Mouse (Mus musculus): Measurements from ENCODE around the gene Col1a1. TPM values are rescaled to one million over a fixed set of nuclear protein-coding genes. Genes with fewer than 3 reads are reported as not detected.

Col1a1 gene
- polyA plus RNA-seq, 1 experiment from 2014 or later, result 64.7 TPM

GRCm38 (mm10) chr11:94930151-94930550, 5.9 kb upstream of the Col1a1 start:
- Histone ChIP-seq H3K4me2 (ENCODE audit: low read length) (no peak overlapping the region), H3K36me3 (ENCODE audit: control insufficient read depth, insufficient read depth, low read length) (no peaks in the 10 kb centered on the region), H3K9me3 (ENCODE audit: control insufficient read depth, low read length) (no peaks in the 10 kb centered on the region), H3K27me3 (ENCODE audit: control insufficient read depth, insufficient read depth, low read length) (no peaks in the 10 kb centered on the region; the same call in 1 of the 2 replicates), H3K9ac (replicated peaks; ENCODE audit: low read length) (no peak overlapping the region), H3K27ac (replicated peaks; ENCODE audit: low read depth, low read length) (no peak overlapping the region), H3K4me3 (replicated peaks; ENCODE audit: low read depth, low read length) (no peak overlapping the region), H3K4me1 (ENCODE audit: control insufficient read depth, insufficient read depth, low read length) (peaks cover 6% of the 10 kb centered on the region; the same call in 1 of the 2 replicates)
- ATAC-seq (ENCODE audit: low FRiP score, low TSS enrichment), result no peak
- WGBS, result 58% methylated on average over 4 of the region's 4 CpGs
- no peak for DNase-seq

DNA sequence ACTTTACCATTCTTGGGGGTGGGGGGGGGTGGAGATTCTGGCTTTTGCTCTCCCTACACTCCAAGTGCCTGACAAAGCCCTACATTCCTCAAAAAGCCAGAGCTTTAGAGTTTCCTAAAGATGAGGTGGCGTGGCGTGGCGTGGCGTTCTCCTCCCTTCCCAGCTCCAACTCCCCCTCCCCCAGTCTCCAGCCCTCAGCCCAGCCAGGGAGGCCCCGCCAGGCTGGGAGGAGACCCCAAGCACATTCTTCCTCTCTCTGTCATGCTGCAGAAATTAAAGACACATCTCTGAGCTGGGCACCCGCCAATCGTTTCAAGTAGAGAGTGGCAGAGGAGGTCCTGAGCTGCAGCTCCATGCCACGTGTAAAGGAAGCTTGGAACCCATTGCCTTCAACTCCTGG, 2.4 kb upstream of the Col1a1 start:
- peaks cover 28% of the 10 kb centered on the region for H3K27me3 ChIP-seq (ENCODE audit: control insufficient read depth, insufficient read depth, low read length)
- ATAC-seq (ENCODE audit: low FRiP score, low TSS enrichment), result no peak

DNA sequence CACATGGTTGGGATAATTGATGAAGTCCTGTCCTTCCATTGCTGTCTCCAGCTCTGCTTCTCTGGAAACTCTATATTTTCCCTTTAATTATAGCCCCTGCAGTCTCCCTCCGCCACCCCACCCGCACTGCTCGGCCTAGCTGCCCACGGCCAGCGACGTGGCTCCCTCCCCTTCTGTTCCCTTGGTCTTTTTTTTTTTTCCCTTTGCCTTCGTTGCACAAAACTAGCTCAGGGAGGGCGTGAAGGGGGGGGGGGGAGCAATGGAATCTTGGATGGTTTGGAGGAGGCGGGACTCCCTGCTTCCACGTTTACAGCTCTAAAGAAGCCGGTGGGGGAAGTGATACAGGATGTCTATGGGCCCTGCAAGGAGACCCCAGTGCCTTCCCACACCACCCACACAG, 1.5 kb upstream of the Col1a1 start:
- DNase-seq, result no peak
- Histone ChIP-seq H3K4me2 (ENCODE audit: low read length) (no peak overlapping the region), H3K27me3 (ENCODE audit: control insufficient read depth, insufficient read depth, low read length) (peaks cover 34% of the 10 kb centered on the region), H3K9me3 (ENCODE audit: control insufficient read depth, low read length) (no peaks in the 10 kb centered on the region), H3K9ac (replicated peaks; ENCODE audit: low read length) (no peak overlapping the region), H3K4me3 (replicated peaks; ENCODE audit: low read depth, low read length) (no peak overlapping the region), H3K27ac (replicated peaks; ENCODE audit: low read depth, low read length) (no peak overlapping the region), H3K36me3 (ENCODE audit: control insufficient read depth, insufficient read depth, low read length) (no peaks in the 10 kb centered on the region), H3K4me1 (ENCODE audit: control insufficient read depth, insufficient read depth, low read length) (peaks cover 9% of the 10 kb centered on the region; the same call in 1 of the 2 replicates)
- 31% methylated on average over 11 of the region's 11 CpGs for WGBS
- ATAC-seq (ENCODE audit: low FRiP score, low TSS enrichment), result no peak

More for the DNA sequence above, 2.4 kb upstream of the Col1a1 start:
- H3K27ac ChIP-seq (replicated peaks; ENCODE audit: low read depth, low read length), result no peak overlapping the region
- no peaks in the 10 kb centered on the region for H3K36me3 ChIP-seq (ENCODE audit: control insufficient read depth, insufficient read depth, low read length)
- H3K4me3 ChIP-seq (replicated peaks; ENCODE audit: low read depth, low read length), result no peak overlapping the region
- H3K9ac ChIP-seq (replicated peaks; ENCODE audit: low read length), result no peak overlapping the region
- no peak overlapping the region for H3K4me2 ChIP-seq (ENCODE audit: low read length)
- no peak for DNase-seq
- no peaks in the 10 kb centered on the region for H3K9me3 ChIP-seq (ENCODE audit: control insufficient read depth, low read length)
- 14% methylated on average over 8 of the region's 8 CpGs for WGBS
- H3K4me1 ChIP-seq (ENCODE audit: control insufficient read depth, insufficient read depth, low read length), result peaks cover 13% of the 10 kb centered on the region; the same call in 1 of the 2 replicates

- H3K9me3 ChIP-seq (ENCODE audit: control insufficient read depth, low read length), result no peaks in the 10 kb centered on the region
- H3K27ac ChIP-seq (replicated peaks; ENCODE audit: low read depth, low read length), result no peak overlapping the region
- ATAC-seq (ENCODE audit: low FRiP score, low TSS enrichment), result peak; percentile 71; the same call in 1 of the 2 replicates
- peaks cover 34% of the 10 kb centered on the region for H3K27me3 ChIP-seq (ENCODE audit: control insufficient read depth, insufficient read depth, low read length)
- peak; percentile 95 for DNase-seq
- peak overlapping the region; percentile 53 for H3K4me2 ChIP-seq (ENCODE audit: low read length)
- H3K9ac ChIP-seq (replicated peaks; ENCODE audit: low read length), result no peak overlapping the region
- WGBS, result 1% methylated on average over 17 of the region's 17 CpGs
- no peaks in the 10 kb centered on the region for H3K36me3 ChIP-seq (ENCODE audit: control insufficient read depth, insufficient read depth, low read length)
- peaks cover 9% of the 10 kb centered on the region; the same call in 1 of the 2 replicates for H3K4me1 ChIP-seq (ENCODE audit: control insufficient read depth, insufficient read depth, low read length)
- H3K4me3 ChIP-seq (replicated peaks; ENCODE audit: low read depth, low read length), result peak overlapping the region; percentile 24; the same call in 1 of the 2 replicates
These were observed 849 bp downstream of the Col1a1 start for GRCm38 (mm10) chr11:94936851-94937295.

GRCm38 (mm10) chr11:94937335-94937781, 1.3 kb downstream of the Col1a1 start:
- WGBS, result 2% methylated on average over 18 of the region's 18 CpGs

GRCm38 (mm10) chr11:94937787-94938186, 1.8 kb downstream of the Col1a1 start:
- ATAC-seq (ENCODE audit: low FRiP score, low TSS enrichment) (no peak), DNase-seq (no peak)
- H3K9me3 ChIP-seq (ENCODE audit: control insufficient read depth, low read length), result no peaks in the 10 kb centered on the region
- peaks cover 34% of the 10 kb centered on the region for H3K27me3 ChIP-seq (ENCODE audit: control insufficient read depth, insufficient read depth, low read length)
- H3K4me3 ChIP-seq (replicated peaks; ENCODE audit: low read depth, low read length), result peak overlapping the region; percentile 24
- WGBS, result under 1% methylated on average over 15 of the region's 15 CpGs
- peaks cover 9% of the 10 kb centered on the region; the same call in 1 of the 2 replicates for H3K4me1 ChIP-seq (ENCODE audit: control insufficient read depth, insufficient read depth, low read length)
- peak overlapping the region; percentile 53 for H3K4me2 ChIP-seq (ENCODE audit: low read length)
- H3K27ac ChIP-seq (replicated peaks; ENCODE audit: low read depth, low read length), result no peak overlapping the region
- H3K36me3 ChIP-seq (ENCODE audit: control insufficient read depth, insufficient read depth, low read length), result no peaks in the 10 kb centered on the region
- no peak overlapping the region; the same call in 1 of the 2 replicates for H3K9ac ChIP-seq (replicated peaks; ENCODE audit: low read length)

More at GRCm38 (mm10) chr11:94937335-94937781, 1.3 kb downstream of the Col1a1 start:
- Histone ChIP-seq H3K4me1 (ENCODE audit: control insufficient read depth, insufficient read depth, low read length) (peaks cover 9% of the 10 kb centered on the region; the same call in 1 of the 2 replicates), H3K4me2 (ENCODE audit: low read length) (peak overlapping the region; percentile 53), H3K27me3 (ENCODE audit: control insufficient read depth, insufficient read depth, low read length) (peaks cover 34% of the 10 kb centered on the region), H3K9me3 (ENCODE audit: control insufficient read depth, low read length) (no peaks in the 10 kb centered on the region), H3K36me3 (ENCODE audit: control insufficient read depth, insufficient read depth, low read length) (no peaks in the 10 kb centered on the region), H3K27ac (replicated peaks; ENCODE audit: low read depth, low read length) (no peak overlapping the region), H3K9ac (replicated peaks; ENCODE audit: low read length) (no peak overlapping the region; the same call in 1 of the 2 replicates), H3K4me3 (replicated peaks; ENCODE audit: low read depth, low read length) (peak overlapping the region; percentile 24)
- ATAC-seq (ENCODE audit: low FRiP score, low TSS enrichment) (peak; percentile 22; the same call in 1 of the 2 replicates), DNase-seq (no peak)

DNA sequence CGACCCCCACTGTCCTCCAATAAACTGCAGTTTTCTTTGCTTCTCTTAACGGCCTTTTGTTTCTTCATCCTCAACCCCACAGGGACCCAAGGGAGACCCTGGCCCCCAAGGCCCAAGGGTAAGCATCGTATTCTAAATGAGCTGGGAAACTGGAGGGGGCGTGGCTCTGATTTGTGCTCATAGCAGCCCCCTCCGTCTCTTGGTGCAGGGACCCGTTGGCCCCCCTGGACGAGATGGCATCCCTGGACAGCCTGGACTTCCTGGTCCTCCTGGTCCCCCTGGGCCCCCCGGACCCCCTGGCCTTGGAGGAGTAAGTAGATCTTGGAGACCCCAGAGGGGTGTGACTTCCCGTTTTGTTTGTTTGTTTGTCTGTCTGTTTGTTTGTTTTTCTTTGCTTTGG, 2.3 kb downstream of the Col1a1 start:
- ATAC-seq (ENCODE audit: low FRiP score, low TSS enrichment), result no peak
- Histone ChIP-seq H3K27me3 (ENCODE audit: control insufficient read depth, insufficient read depth, low read length) (peaks cover 34% of the 10 kb centered on the region), H3K4me3 (replicated peaks; ENCODE audit: low read depth, low read length) (0 out of 2 replicates have a peak overlapping the region, but pooled peaks have one; percentile 24), H3K4me2 (ENCODE audit: low read length) (no peak overlapping the region), H3K9ac (replicated peaks; ENCODE audit: low read length) (no peak overlapping the region), H3K36me3 (ENCODE audit: control insufficient read depth, insufficient read depth, low read length) (no peaks in the 10 kb centered on the region), H3K4me1 (ENCODE audit: control insufficient read depth, insufficient read depth, low read length) (peaks cover 9% of the 10 kb centered on the region; the same call in 1 of the 2 replicates), H3K27ac (replicated peaks; ENCODE audit: low read depth, low read length) (no peak overlapping the region), H3K9me3 (ENCODE audit: control insufficient read depth, low read length) (no peaks in the 10 kb centered on the region)
- no peak for DNase-seq
- WGBS, result 23% methylated on average over 9 of the region's 9 CpGs

DNA sequence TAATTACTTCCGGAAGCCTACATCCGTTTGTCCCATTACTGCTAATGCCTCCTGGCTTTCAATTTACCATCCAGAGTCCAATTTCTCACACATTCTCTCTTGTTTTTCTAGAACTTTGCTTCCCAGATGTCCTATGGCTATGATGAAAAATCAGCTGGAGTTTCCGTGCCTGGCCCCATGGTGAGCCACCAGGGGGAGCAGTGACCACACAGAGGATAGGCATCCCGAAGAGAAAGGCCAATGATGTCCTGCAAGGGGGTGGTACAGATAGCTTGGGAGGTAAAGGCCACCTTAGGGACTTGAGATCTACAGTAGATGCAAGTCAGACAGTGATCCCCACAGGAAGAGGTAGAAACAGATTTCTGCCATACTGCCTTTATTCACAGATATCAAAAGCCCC, 3.3 kb downstream of the Col1a1 start:
- no peak for ATAC-seq (ENCODE audit: low FRiP score, low TSS enrichment)
- 22% methylated on average over 4 of the region's 4 CpGs for WGBS
- no peak overlapping the region for H3K27ac ChIP-seq (replicated peaks; ENCODE audit: low read depth, low read length)
- no peak overlapping the region for H3K4me2 ChIP-seq (ENCODE audit: low read length)
- DNase-seq, result peak; percentile 89
- H3K36me3 ChIP-seq (ENCODE audit: control insufficient read depth, insufficient read depth, low read length), result no peaks in the 10 kb centered on the region
- no peak overlapping the region for H3K4me3 ChIP-seq (replicated peaks; ENCODE audit: low read depth, low read length)
- H3K9ac ChIP-seq (replicated peaks; ENCODE audit: low read length), result no peak overlapping the region
- H3K27me3 ChIP-seq (ENCODE audit: control insufficient read depth, insufficient read depth, low read length), result peaks cover 34% of the 10 kb centered on the region
- peaks cover 9% of the 10 kb centered on the region; the same call in 1 of the 2 replicates for H3K4me1 ChIP-seq (ENCODE audit: control insufficient read depth, insufficient read depth, low read length)
- H3K9me3 ChIP-seq (ENCODE audit: control insufficient read depth, low read length), result no peaks in the 10 kb centered on the region

GRCm38 (mm10) chr11:94941121-94941520, 5.1 kb downstream of the Col1a1 start:
- WGBS, result 46% methylated on average over 9 of the region's 9 CpGs
- no peak overlapping the region for H3K9ac ChIP-seq (replicated peaks; ENCODE audit: low read length)
- H3K27ac ChIP-seq (replicated peaks; ENCODE audit: low read depth, low read length), result no peak overlapping the region
- H3K4me3 ChIP-seq (replicated peaks; ENCODE audit: low read depth, low read length), result no peak overlapping the region
- H3K27me3 ChIP-seq (ENCODE audit: control insufficient read depth, insufficient read depth, low read length), result peaks cover 26% of the 10 kb centered on the region
- H3K4me1 ChIP-seq (ENCODE audit: control insufficient read depth, insufficient read depth, low read length), result peaks cover 9% of the 10 kb centered on the region; the same call in 1 of the 2 replicates
- no peak overlapping the region for H3K4me2 ChIP-seq (ENCODE audit: low read length)
- DNase-seq, result no peak
- no peaks in the 10 kb centered on the region for H3K9me3 ChIP-seq (ENCODE audit: control insufficient read depth, low read length)
- no peak for ATAC-seq (ENCODE audit: low FRiP score, low TSS enrichment)
- H3K36me3 ChIP-seq (ENCODE audit: control insufficient read depth, insufficient read depth, low read length), result no peaks in the 10 kb centered on the region
